21 mouse cellular contexts compared by ENCODE assay signal in genomic region chr13:71649876-71650275, GRCm38 (mm10).
DNase-seq lines count a peak whose midpoint lies in the region; ATAC-seq and TF ChIP-seq lines count a peak whose summit lies in the region.
"Had no signal": no experiment of that assay in that cellular context is flagged by ENCODE, and none has a peak within 500 bp of the region (broad histone marks: within the 10 kb centered on the region; RNA-seq: fewer than 3 reads in every experiment).

No protein-coding gene starts in this region.

- H3K36me3 ChIP-seq in hindbrain, embryonic 10.5 days: no peaks in the 10 kb centered on the region
- no peaks in the 10 kb centered on the region for H3K36me3 ChIP-seq in hindbrain, embryonic 16.5 days (ENCODE audit: control insufficient read depth, insufficient read depth, low read length)
- no peaks in the 10 kb centered on the region for H3K36me3 ChIP-seq in CH12.LX (replicated peaks in 1 of 2; ENCODE audit: control insufficient read depth in 1 of 2, insufficient read depth in 1 of 2, low read length in 1 of 2)
- H3K36me3 ChIP-seq: embryonic facial prominence, embryonic 15.5 days; forebrain, embryonic 15.5 days; G1E; heart, embryonic 12.5 days; hindbrain, embryonic 13.5 days; intestine, embryonic 15.5 days had no signal

- no peak overlapping the region for H3K4me3 ChIP-seq in hindbrain, embryonic 10.5 days
- H3K4me3 ChIP-seq in hindbrain, embryonic 16.5 days (ENCODE audit: low read length): no peak overlapping the region
- no peak overlapping the region for H3K4me3 ChIP-seq in CH12.LX (replicated peaks in 1 of 3; ENCODE audit: low read depth in 2 of 3, low read length in 2 of 3, poor library complexity in 1 of 3)
- H3K4me3 ChIP-seq: embryonic facial prominence, embryonic 15.5 days; forebrain, embryonic 15.5 days; heart, embryonic 12.5 days; hindbrain, embryonic 13.5 days; intestine, embryonic 15.5 days had no signal

- TF ChIP-seq CTCF in CH12.LX (conservative IDR thresholded peaks at IDR 0.05 in 1 of 2, IDR thresholded peaks at IDR 0.05 in 1 of 2; ENCODE audit: low read depth in 2 of 2, low read length in 2 of 2): no peak

- H3K9me3 ChIP-seq in hindbrain, embryonic 10.5 days: no peaks in the 10 kb centered on the region
- no peaks in the 10 kb centered on the region for H3K9me3 ChIP-seq in hindbrain, embryonic 16.5 days (ENCODE audit: control insufficient read depth, low read length)
- H3K9me3 ChIP-seq in CH12.LX (replicated peaks; ENCODE audit: low read length): no peaks in the 10 kb centered on the region
- H3K9me3 ChIP-seq: embryonic facial prominence, embryonic 15.5 days; forebrain, embryonic 15.5 days; heart, embryonic 12.5 days; hindbrain, embryonic 13.5 days; intestine, embryonic 15.5 days had no signal

- dilution Hi-C loops in CH12.LX (cut with MboI; ENCODE audit: extremely low pct_ligation_motif_present, extremely low pct_unique_long_range_greater_than_20kb, low sequenced_read_pairs): no loop called here

- H3K79me2 ChIP-seq in CH12.LX (replicated peaks; ENCODE audit: control insufficient read depth, extremely low read depth, insufficient read depth, poor library complexity, severe bottlenecking): no peaks in the 10 kb centered on the region

- peak; percentile 15 for DNase-seq in adrenal gland, postnatal 14 days
- no peak for DNase-seq in adrenal gland, postnatal 4 days (ENCODE audit: low spot score in 2 of 2)
- DNase-seq in hindbrain, embryonic 10.5 days (ENCODE audit: low spot score): no peak
- peak; percentile 13 for DNase-seq in CH12.LX (ENCODE audit: extremely low read depth)
- DNase-seq in adrenal gland, postnatal 36 days: peak; percentile 13 to 14
- DNase-seq in urinary bladder, postnatal 25 days (ENCODE audit: low spot score): no peak
- DNase-seq: cerebellum, adult 18-20 months; embryo, embryonic 11 days; gastrocnemius, postnatal 36 days; heart, adult 18-20 months; heart, postnatal 4 days; kidney, adult 18-20 months had no signal

- TF ChIP-seq EP300 in CH12.LX (IDR thresholded peaks at IDR 0.05; ENCODE audit: low read length): no peak

- in situ Hi-C loops in CH12.LX (cut with MboI; ENCODE audit: low pct_ligation_motif_present, low pct_unique_long_range_greater_than_20kb, low sequenced_read_pairs): no loop called here

- WGBS in hindbrain, embryonic 10.5 days: 8% methylated on average over 2 of the region's 2 CpGs
- WGBS in hindbrain, embryonic 16.5 days: 25% methylated on average over 2 of the region's 2 CpGs

- no peak overlapping the region for H3K4me2 ChIP-seq in hindbrain, embryonic 16.5 days (ENCODE audit: low read length)
- H3K4me2 ChIP-seq in CH12.LX (ENCODE audit: insufficient read depth, low read depth, poor library complexity, severe bottlenecking): no peak overlapping the region
- H3K4me2 ChIP-seq: embryonic facial prominence, embryonic 15.5 days; forebrain, embryonic 15.5 days; heart, embryonic 12.5 days; hindbrain, embryonic 13.5 days; intestine, embryonic 15.5 days had no signal

- no peak for ATAC-seq in hindbrain, embryonic 16.5 days
- ATAC-seq: activated CD4-positive, CD25-positive, alpha-beta regulatory T cell, adult 4 months; forebrain, embryonic 15.5 days; intestine, embryonic 15.5 days; Patski had no signal

- no peak for TF ChIP-seq POLR2A in CH12.LX (IDR thresholded peaks at IDR 0.05; ENCODE audit: low read depth, low read length)

- peak overlapping the region; percentile 30 for H3K27ac ChIP-seq in hindbrain, embryonic 10.5 days
- no peak overlapping the region for H3K27ac ChIP-seq in hindbrain, embryonic 16.5 days (ENCODE audit: low read depth, low read length)
- no peak overlapping the region for H3K27ac ChIP-seq in CH12.LX (ENCODE audit: insufficient read depth, low read depth)
- H3K27ac ChIP-seq: embryonic facial prominence, embryonic 15.5 days; forebrain, embryonic 15.5 days; hindbrain, embryonic 13.5 days; intestine, embryonic 15.5 days had no signal

- no peak overlapping the region for H3K9ac ChIP-seq in hindbrain, embryonic 16.5 days (ENCODE audit: low read depth, low read length)
- H3K9ac ChIP-seq in CH12.LX (ENCODE audit: insufficient read depth, low read depth): no peak overlapping the region
- H3K9ac ChIP-seq: embryonic facial prominence, embryonic 15.5 days; forebrain, embryonic 15.5 days; heart, embryonic 12.5 days; hindbrain, embryonic 13.5 days; intestine, embryonic 15.5 days had no signal

- no peak for TF ChIP-seq RAD21 in CH12.LX (IDR thresholded peaks at IDR 0.05; ENCODE audit: low read depth, low read length)

- H3K4me1 ChIP-seq in hindbrain, embryonic 10.5 days (replicated peaks): peaks cover 33% of the 10 kb centered on the region
- H3K4me1 ChIP-seq in hindbrain, embryonic 16.5 days (ENCODE audit: control insufficient read depth, insufficient read depth, low read depth, low read length): peaks cover 3% of the 10 kb centered on the region; the same call in 1 of the 2 replicates
- H3K4me1 ChIP-seq in CH12.LX (ENCODE audit: control insufficient read depth in 1 of 2, insufficient read depth in 2 of 2): peaks cover 6 to 22% of the 10 kb centered on the region in 2 experiments
- H3K4me1 ChIP-seq: embryonic facial prominence, embryonic 15.5 days; forebrain, embryonic 15.5 days; intestine, embryonic 15.5 days had no signal

- no peaks in the 10 kb centered on the region for H3K27me3 ChIP-seq in hindbrain, embryonic 10.5 days (ENCODE audit: insufficient read depth, poor library complexity, severe bottlenecking)
- no peaks in the 10 kb centered on the region for H3K27me3 ChIP-seq in hindbrain, embryonic 16.5 days (replicated peaks; ENCODE audit: control insufficient read depth, insufficient read depth, low read length)
- no peaks in the 10 kb centered on the region for H3K27me3 ChIP-seq in CH12.LX (replicated peaks)
- H3K27me3 ChIP-seq: embryonic facial prominence, embryonic 15.5 days; forebrain, embryonic 15.5 days; heart, embryonic 12.5 days; hindbrain, embryonic 13.5 days; intestine, embryonic 15.5 days; Patski had no signal

TF ChIP-seq in CH12.LX, 34 proteins besides CTCF, POLR2A, EP300 and RAD21:
- no peak for TF ChIP-seq ETS1 (conservative IDR thresholded peaks at IDR 0.05; ENCODE audit: low read depth, low read length)

Comparison
In these comparisons a context has a peak if more than half of its experiments do, and no peak if none do; other contexts are left out.
1. DNase-seq: peak in adrenal gland, postnatal 14 days (single experiment), CH12.LX (single experiment) and adrenal gland, postnatal 36 days (2 of 2); none in adrenal gland, postnatal 4 days (0 of 2), hindbrain, embryonic 10.5 days (single experiment) and urinary bladder, postnatal 25 days (single experiment).